ENCODE assay signal across 29 mouse cellular contexts in the genomic region with DNA sequence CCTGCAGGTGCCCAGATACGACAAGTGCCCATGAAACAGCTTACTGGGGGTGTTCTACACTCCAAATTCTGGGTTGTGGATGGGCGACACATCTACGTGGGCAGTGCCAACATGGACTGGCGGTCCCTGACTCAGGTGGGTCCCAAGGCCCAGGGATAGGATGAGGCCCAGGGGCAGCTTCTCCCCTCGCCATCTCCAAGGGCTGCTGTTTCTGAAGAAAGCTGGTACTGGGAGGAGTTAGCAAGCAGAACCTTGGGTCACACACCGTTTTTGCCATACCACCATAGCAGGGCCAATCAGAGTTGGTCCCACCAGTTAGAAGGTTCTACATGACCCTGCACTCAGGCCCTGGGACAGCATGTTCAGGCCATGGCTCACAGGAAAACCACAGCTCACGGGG. TPM values are rescaled to one million over a fixed set of nuclear protein-coding genes. Genes with fewer than 3 reads are reported as not detected.
A peak's percentile ranks its signal among the peaks of the same experiment; 100 is the strongest.
DNase-seq lines count a peak whose midpoint lies in the region; ATAC-seq and TF ChIP-seq lines count a peak whose summit lies in the region.
"Had no signal": no experiment of that assay in that cellular context is flagged by ENCODE, and none has a peak within 500 bp of the region (broad histone marks: within the 10 kb centered on the region; RNA-seq: fewer than 3 reads in every experiment).

No protein-coding gene starts in this region.

- no peak overlapping the region for H3K4me2 ChIP-seq in forebrain, embryonic 11.5 days (ENCODE audit: low read depth, low read length, severe bottlenecking)
- no peak overlapping the region for H3K4me2 ChIP-seq in forebrain, embryonic 14.5 days (ENCODE audit: low read length)
- H3K4me2 ChIP-seq: embryonic facial prominence, embryonic 13.5 days; forebrain, embryonic 13.5 days; heart, embryonic 12.5 days; heart, embryonic 15.5 days; hindbrain, embryonic 12.5 days; hindbrain, embryonic 15.5 days had no signal

- H3K4me1 ChIP-seq in forebrain, embryonic 11.5 days (replicated peaks; ENCODE audit: control insufficient read depth, insufficient read depth, low read length): no peaks in the 10 kb centered on the region
- no peaks in the 10 kb centered on the region for H3K4me1 ChIP-seq in forebrain, embryonic 14.5 days (ENCODE audit: control insufficient read depth, insufficient read depth, low read length)
- H3K4me1 ChIP-seq in heart, embryonic 10.5 days: peaks cover 27% of the 10 kb centered on the region
- H3K4me1 ChIP-seq in thymus, adult 2 months (replicated peaks; ENCODE audit: control insufficient read depth, insufficient read depth, low read length): peaks cover 13% of the 10 kb centered on the region
- H3K4me1 ChIP-seq: embryonic facial prominence, embryonic 13.5 days; forebrain, embryonic 13.5 days; heart, embryonic 15.5 days; hindbrain, embryonic 12.5 days; hindbrain, embryonic 15.5 days had no signal

- intact Hi-C loops in heart, postnatal 36 days (cut with DNase I): no loop called here

- H3K27me3 ChIP-seq in forebrain, embryonic 11.5 days (ENCODE audit: control insufficient read depth, insufficient read depth, low read length): no peaks in the 10 kb centered on the region
- no peaks in the 10 kb centered on the region for H3K27me3 ChIP-seq in forebrain, embryonic 14.5 days (replicated peaks; ENCODE audit: control insufficient read depth, insufficient read depth, low read length)
- peaks cover 3% of the 10 kb centered on the region; the same call in 1 of the 2 replicates for H3K27me3 ChIP-seq in heart, embryonic 10.5 days (ENCODE audit: insufficient read depth, poor library complexity, severe bottlenecking)
- no peaks in the 10 kb centered on the region for H3K27me3 ChIP-seq in thymus, adult 2 months (ENCODE audit: control insufficient read depth, insufficient read depth, low read length)
- H3K27me3 ChIP-seq: CH12.LX; embryonic facial prominence, embryonic 13.5 days; forebrain, embryonic 13.5 days; heart, embryonic 12.5 days; heart, embryonic 15.5 days; hindbrain, embryonic 12.5 days; hindbrain, embryonic 15.5 days; Patski had no signal

- DNase-seq in forebrain, embryonic 11.5 days (ENCODE audit: low spot score): peak; percentile 41
- DNase-seq in forebrain, embryonic 14.5 days (ENCODE audit: low spot score): no peak
- peak; percentile 52 for DNase-seq in heart, embryonic 10.5 days (ENCODE audit: low spot score)
- DNase-seq in heart, postnatal 36 days: no peak
- DNase-seq in thymus, postnatal 4 days: peak; percentile 2
- DNase-seq in thymus, adult 2 months: no peak
- DNase-seq: adrenal gland, postnatal 10 days; adrenal gland, postnatal 36 days; B cell, adult 2 months; cerebellum, adult 18-20 months; cerebellum, adult 9-11 months; embryo, embryonic 11 days; forebrain, postnatal 0 days; gastrocnemius, adult 2 months; gastrocnemius, postnatal 36 days; heart, postnatal 10 days had no signal

- no peak overlapping the region for H3K9ac ChIP-seq in forebrain, embryonic 11.5 days (ENCODE audit: low read length)
- H3K9ac ChIP-seq in forebrain, embryonic 14.5 days (ENCODE audit: low read length): no peak overlapping the region
- H3K9ac ChIP-seq: embryonic facial prominence, embryonic 13.5 days; forebrain, embryonic 13.5 days; forebrain, postnatal 0 days; heart, embryonic 12.5 days; heart, embryonic 15.5 days; hindbrain, embryonic 12.5 days; hindbrain, embryonic 15.5 days had no signal

- no peak overlapping the region for H3K4me3 ChIP-seq in forebrain, embryonic 11.5 days (ENCODE audit: low read depth, low read length)
- H3K4me3 ChIP-seq in forebrain, embryonic 14.5 days (ENCODE audit: low read depth, low read length): no peak overlapping the region
- no peak overlapping the region for H3K4me3 ChIP-seq in heart, embryonic 10.5 days
- H3K4me3 ChIP-seq in thymus, adult 2 months (ENCODE audit: control insufficient read depth, insufficient read depth, low read length): no peak overlapping the region
- H3K4me3 ChIP-seq: embryonic facial prominence, embryonic 10.5 days; embryonic facial prominence, embryonic 13.5 days; erythroblast, embryonic 14.5 days; forebrain, embryonic 13.5 days; gastrocnemius, adult 2 months; heart, embryonic 12.5 days; heart, embryonic 15.5 days; hindbrain, embryonic 12.5 days; hindbrain, embryonic 15.5 days had no signal

- TF ChIP-seq POLR2A in thymus, adult 2 months (IDR thresholded peaks at IDR 0.05; ENCODE audit: control insufficient read depth, extremely low read depth, insufficient read depth, low read length, poor library complexity): no peak

- no peak overlapping the region for H3K27ac ChIP-seq in forebrain, embryonic 11.5 days (ENCODE audit: low read depth, low read length)
- H3K27ac ChIP-seq in forebrain, embryonic 14.5 days (ENCODE audit: low read depth, low read length): no peak overlapping the region
- H3K27ac ChIP-seq in heart, embryonic 10.5 days: no peak overlapping the region
- no peak overlapping the region for H3K27ac ChIP-seq in thymus, adult 2 months (ENCODE audit: control insufficient read depth, insufficient read depth, low read length)
- H3K27ac ChIP-seq: embryonic facial prominence, embryonic 10.5 days; embryonic facial prominence, embryonic 13.5 days; forebrain, embryonic 13.5 days; gastrocnemius, adult 2 months; heart, embryonic 15.5 days; hindbrain, embryonic 12.5 days; hindbrain, embryonic 15.5 days had no signal

- no peak for TF ChIP-seq CTCF in thymus, adult 2 months (IDR thresholded peaks at IDR 0.05; ENCODE audit: borderline replicate concordance, control insufficient read depth, extremely low read depth, insufficient read depth, low read length, poor library complexity)

- no peaks in the 10 kb centered on the region for H3K36me3 ChIP-seq in forebrain, embryonic 11.5 days (ENCODE audit: control insufficient read depth, insufficient read depth, low read length)
- H3K36me3 ChIP-seq in forebrain, embryonic 14.5 days (ENCODE audit: control insufficient read depth, insufficient read depth, low read length): no peaks in the 10 kb centered on the region
- no peaks in the 10 kb centered on the region for H3K36me3 ChIP-seq in heart, embryonic 10.5 days
- H3K36me3 ChIP-seq in thymus, adult 2 months (ENCODE audit: control insufficient read depth, insufficient read depth, low read length): no peaks in the 10 kb centered on the region
- H3K36me3 ChIP-seq: embryonic facial prominence, embryonic 10.5 days; embryonic facial prominence, embryonic 13.5 days; G1E; heart, embryonic 12.5 days; heart, embryonic 15.5 days; hindbrain, embryonic 12.5 days; hindbrain, embryonic 15.5 days had no signal

- no peak for ATAC-seq in forebrain, embryonic 11.5 days (replicated peaks; ENCODE audit: low FRiP score)
- ATAC-seq in forebrain, embryonic 14.5 days: no peak
- ATAC-seq: forebrain, embryonic 13.5 days; forebrain, postnatal 0 days; intestine, postnatal 0 days; Patski had no signal

- no peaks in the 10 kb centered on the region for H3K9me3 ChIP-seq in forebrain, embryonic 11.5 days (ENCODE audit: control insufficient read depth, low read length)
- H3K9me3 ChIP-seq in forebrain, embryonic 14.5 days (replicated peaks; ENCODE audit: control insufficient read depth, low read length): no peaks in the 10 kb centered on the region
- no peaks in the 10 kb centered on the region for H3K9me3 ChIP-seq in heart, embryonic 10.5 days
- H3K9me3 ChIP-seq: embryonic facial prominence, embryonic 10.5 days; embryonic facial prominence, embryonic 13.5 days; forebrain, embryonic 13.5 days; G1E; heart, embryonic 12.5 days; heart, embryonic 15.5 days; hindbrain, embryonic 12.5 days; hindbrain, embryonic 15.5 days had no signal

- 90% methylated on average over 7 of the region's 7 CpGs for WGBS in forebrain, embryonic 11.5 days
- WGBS in forebrain, embryonic 14.5 days: 93% methylated on average over 7 of the region's 7 CpGs
- WGBS in heart, embryonic 10.5 days: 88% methylated on average over 7 of the region's 7 CpGs
- WGBS in thymus, adult 2 months: 88% methylated on average over 7 of the region's 7 CpGs

RNA-seq across cellular contexts. Expression of a gene that starts 4.5 kb away (rescaled TPM):
- polyA plus RNA-seq in forebrain, embryonic 11.5 days (2014; fragmentation: Nextera tagmentation; extraction: Ambion mirVana): 3.7 and 4.1 TPM in 2 replicates
- polyA plus RNA-seq in forebrain, embryonic 14.5 days (2014; fragmentation: Nextera tagmentation; extraction: Ambion mirVana): 5.9 and 7.0 TPM in 2 replicates
- 0.57 and 2.9 TPM in 2 replicates for polyA plus RNA-seq in heart, embryonic 10.5 days (2016; fragmentation: Nextera tagmentation; extraction: Ambion mirVana)
- 1 to 10 TPM; 6.1 to 8.9 TPM for total RNA-seq in heart, postnatal 36 days (2021)
- polyA plus RNA-seq in thymus, adult 2 months (2012; rRNA removed): 82.3 and 99.8 TPM in 2 replicates

RNA-seq across cellular contexts. Expression of a gene that starts 37.5 kb away (rescaled TPM):
- polyA plus RNA-seq in forebrain, embryonic 11.5 days (2014; fragmentation: Nextera tagmentation; extraction: Ambion mirVana): 0.08 and 0.16 TPM in 2 replicates
- 0.29 and 0.51 TPM in 2 replicates for polyA plus RNA-seq in forebrain, embryonic 14.5 days (2014; fragmentation: Nextera tagmentation; extraction: Ambion mirVana)
- 0.53 and 0.71 TPM in 2 replicates for polyA plus RNA-seq in heart, embryonic 10.5 days (2016; fragmentation: Nextera tagmentation; extraction: Ambion mirVana)
- 10 to 100 TPM; 14.1 to 20.2 TPM for total RNA-seq in heart, postnatal 36 days (2021)
- 3.3 and 4.0 TPM in 2 replicates for polyA plus RNA-seq in thymus, adult 2 months (2012; rRNA removed)
- total RNA-seq: granulocyte monocyte progenitor cell, adult 5-6 weeks had no signal

RNA-seq across cellular contexts. Expression of a gene that starts 43.7 kb away (rescaled TPM):
- 12.5 and 15.3 TPM in 2 replicates for polyA plus RNA-seq in forebrain, embryonic 11.5 days (2014; fragmentation: Nextera tagmentation; extraction: Ambion mirVana)
- 17.0 and 19.4 TPM in 2 replicates for polyA plus RNA-seq in forebrain, embryonic 14.5 days (2014; fragmentation: Nextera tagmentation; extraction: Ambion mirVana)
- polyA plus RNA-seq in heart, embryonic 10.5 days (2016; fragmentation: Nextera tagmentation; extraction: Ambion mirVana): 13.0 and 14.9 TPM in 2 replicates
- 1 to 10 TPM; 1.6 to 2.9 TPM for total RNA-seq in heart, postnatal 36 days (2021)
- polyA plus RNA-seq in thymus, adult 2 months (2012; rRNA removed): 2.8 and 2.9 TPM in 2 replicates
- polyA plus RNA-seq: erythroblast, embryonic 14.5 days had no signal

RNA-seq across cellular contexts. Expression of a gene that starts 44.7 kb away (rescaled TPM):
- 12.6 and 15.2 TPM in 2 replicates for polyA plus RNA-seq in forebrain, embryonic 11.5 days (2014; fragmentation: Nextera tagmentation; extraction: Ambion mirVana)
- 10.3 and 15.7 TPM in 2 replicates for polyA plus RNA-seq in forebrain, embryonic 14.5 days (2014; fragmentation: Nextera tagmentation; extraction: Ambion mirVana)
- 3.9 and 6.6 TPM in 2 replicates for polyA plus RNA-seq in heart, embryonic 10.5 days (2016; fragmentation: Nextera tagmentation; extraction: Ambion mirVana)
- total RNA-seq in heart, postnatal 36 days (2021): 10 to 100 TPM in 1 of 2 experiments, 1 to 10 TPM in 1; 9.2 to 11.3 TPM
- polyA plus RNA-seq in thymus, adult 2 months (2012; rRNA removed): 21.1 and 22.8 TPM in 2 replicates
- polyA plus RNA-seq: G1E had no signal

Comparison
In these comparisons a context has a peak if more than half of its experiments do, and no peak if none do; other contexts are left out.
1. DNase-seq: peak in forebrain, embryonic 11.5 days (single experiment), heart, embryonic 10.5 days (single experiment) and thymus, postnatal 4 days (single experiment); none in forebrain, embryonic 14.5 days (single experiment), heart, postnatal 36 days (0 of 2) and thymus, adult 2 months (single experiment).
2. RNA of a gene that starts 4.5 kb away (polyA plus RNA-seq): 82.3 to 99.8 TPM in thymus, adult 2 months; 5.9 to 7.0 TPM in forebrain, embryonic 14.5 days, 3.7 to 4.1 TPM in forebrain, embryonic 11.5 days and 0.57 to 2.9 TPM in heart, embryonic 10.5 days; every median in the first group is over 10 times any median in the second.